In genomic region chr1:162477246-162478209, GRCm38 (mm10) we compare ENCODE assay signal across 8 mouse cellular contexts. TPM values are rescaled to one million over a fixed set of nuclear protein-coding genes. Genes with fewer than 3 reads are reported as not detected.
DNase-seq lines count a peak whose midpoint lies in the region; ATAC-seq and TF ChIP-seq lines count a peak whose summit lies in the region.

TSS of gene Dnm3 (minus strand) at chr1:162478034.

- in situ Hi-C loops in CH12.LX (cut with MboI; ENCODE audit: low pct_ligation_motif_present, low pct_unique_long_range_greater_than_20kb, low sequenced_read_pairs) = no loop called here

- no peaks in the 10 kb centered on the region for H3K9me3 ChIP-seq in CH12.LX (replicated peaks; ENCODE audit: low read length)
- H3K9me3 ChIP-seq in forebrain, embryonic 13.5 days (replicated peaks) = no peaks in the 10 kb centered on the region
- no peaks in the 10 kb centered on the region for H3K9me3 ChIP-seq in heart, postnatal 0 days (replicated peaks; ENCODE audit: control insufficient read depth, low read length)
- H3K9me3 ChIP-seq in liver, embryonic 14.5 days (ENCODE audit: control insufficient read depth, low read length) = no peaks in the 10 kb centered on the region
- H3K9me3 ChIP-seq in neural tube, embryonic 12.5 days = no peaks in the 10 kb centered on the region

- H3K4me1 ChIP-seq in CH12.LX (ENCODE audit: control insufficient read depth in 1 of 2, insufficient read depth in 2 of 2) = no peaks in the 10 kb centered on the region
- H3K4me1 ChIP-seq in forebrain, embryonic 13.5 days = peaks cover 14% of the 10 kb centered on the region; the same call in 1 of the 2 replicates
- H3K4me1 ChIP-seq in heart, postnatal 0 days (ENCODE audit: control insufficient read depth, insufficient read depth) = no peaks in the 10 kb centered on the region; the same call in 1 of the 2 replicates
- peaks cover 0 to 3% of the 10 kb centered on the region in 2 experiments; a peak in 1 of 4 replicates for H3K4me1 ChIP-seq in liver, embryonic 14.5 days (replicated peaks; ENCODE audit: control insufficient read depth in 2 of 2, insufficient read depth in 2 of 2, low read length in 1 of 2)
- H3K4me1 ChIP-seq in neural tube, embryonic 12.5 days = no peaks in the 10 kb centered on the region

- no peak for TF ChIP-seq POLR2A in CH12.LX (IDR thresholded peaks at IDR 0.05; ENCODE audit: low read depth, low read length)

- no peak for TF ChIP-seq RAD21 in CH12.LX (IDR thresholded peaks at IDR 0.05; ENCODE audit: low read depth, low read length)

- peak within 1 kb of the TSS in 1 of 3 experiments; percentile 56 for H3K4me3 ChIP-seq in CH12.LX (replicated peaks in 1 of 3; ENCODE audit: low read depth in 2 of 3, low read length in 2 of 3, poor library complexity in 1 of 3)
- peak within 1 kb of the TSS; percentile 77 for H3K4me3 ChIP-seq in forebrain, embryonic 13.5 days
- peak within 1 kb of the TSS; percentile 59 for H3K4me3 ChIP-seq in heart, postnatal 0 days (ENCODE audit: low read depth, low read length)
- H3K4me3 ChIP-seq in liver, embryonic 14.5 days (ENCODE audit: insufficient read depth in 1 of 2, low read depth in 2 of 2, low read length in 2 of 2) = peak within 1 kb of the TSS; percentile 29 to 42
- H3K4me3 ChIP-seq in neural tube, embryonic 12.5 days = peak within 1 kb of the TSS; percentile 72

- H3K79me2 ChIP-seq in CH12.LX (replicated peaks; ENCODE audit: control insufficient read depth, extremely low read depth, insufficient read depth, poor library complexity, severe bottlenecking) = no peaks in the 10 kb centered on the region

- no peak for TF ChIP-seq CTCF in CH12.LX (conservative IDR thresholded peaks at IDR 0.05 in 1 of 2, IDR thresholded peaks at IDR 0.05 in 1 of 2; ENCODE audit: low read depth in 2 of 2, low read length in 2 of 2)
- peak; percentile 37 for TF ChIP-seq CTCF in heart, postnatal 0 days (IDR thresholded peaks at IDR 0.05; ENCODE audit: low read depth)
- peak; percentile 44 for TF ChIP-seq CTCF in liver, embryonic 14.5 days (IDR thresholded peaks at IDR 0.05; ENCODE audit: low read depth)

- WGBS in forebrain, embryonic 13.5 days = under 1% methylated on average over 53 of the region's 56 CpGs
- WGBS in heart, postnatal 0 days = under 1% methylated on average over 54 of the region's 56 CpGs
- WGBS in liver, embryonic 14.5 days (ENCODE audit: insufficient replicate concordance) = 1% methylated on average over 56 of the region's 56 CpGs
- WGBS in neural tube, embryonic 12.5 days = under 1% methylated on average over 56 of the region's 56 CpGs

- no peak within 1 kb of the TSS for H3K27ac ChIP-seq in CH12.LX (ENCODE audit: insufficient read depth, low read depth)
- H3K27ac ChIP-seq in forebrain, embryonic 13.5 days = peak within 1 kb of the TSS; percentile 48; the same call in 1 of the 2 replicates
- H3K27ac ChIP-seq in heart, postnatal 0 days (ENCODE audit: low read depth) = no peak within 1 kb of the TSS
- H3K27ac ChIP-seq in liver, embryonic 14.5 days = no peak within 1 kb of the TSS
- H3K27ac ChIP-seq in neural tube, embryonic 12.5 days = peak within 1 kb of the TSS; percentile 46; the same call in 1 of the 2 replicates

- dilution Hi-C loops in CH12.LX (cut with MboI; ENCODE audit: extremely low pct_ligation_motif_present, extremely low pct_unique_long_range_greater_than_20kb, low sequenced_read_pairs) = no loop called here

- no peak for TF ChIP-seq EP300 in CH12.LX (IDR thresholded peaks at IDR 0.05; ENCODE audit: low read length)
- TF ChIP-seq EP300 in heart, postnatal 0 days (IDR thresholded peaks at IDR 0.05; ENCODE audit: low read depth) = no peak
- no peak for TF ChIP-seq EP300 in liver, embryonic 14.5 days (IDR thresholded peaks at IDR 0.05; ENCODE audit: low read depth)

- H3K27me3 ChIP-seq in CH12.LX (replicated peaks) = no peaks in the 10 kb centered on the region
- H3K27me3 ChIP-seq in forebrain, embryonic 13.5 days = 0 out of 2 replicates have a peak, but pooled peaks cover 9% of the 10 kb centered on the region
- peaks cover 22% of the 10 kb centered on the region for H3K27me3 ChIP-seq in heart, postnatal 0 days (ENCODE audit: control insufficient read depth, insufficient read depth, low read length)
- peaks cover 19% of the 10 kb centered on the region for H3K27me3 ChIP-seq in liver, embryonic 14.5 days (ENCODE audit: control insufficient read depth, insufficient read depth, low read length)
- peaks cover 4% of the 10 kb centered on the region; the same call in 1 of the 2 replicates for H3K27me3 ChIP-seq in neural tube, embryonic 12.5 days (replicated peaks)

- no peak within 1 kb of the TSS for H3K9ac ChIP-seq in CH12.LX (ENCODE audit: insufficient read depth, low read depth)
- H3K9ac ChIP-seq in forebrain, embryonic 13.5 days = peak within 1 kb of the TSS; percentile 77
- peak within 1 kb of the TSS; percentile 44 for H3K9ac ChIP-seq in heart, postnatal 0 days (replicated peaks; ENCODE audit: low read depth, low read length)
- H3K9ac ChIP-seq in liver, embryonic 14.5 days (replicated peaks) = no peak within 1 kb of the TSS
- H3K9ac ChIP-seq in neural tube, embryonic 12.5 days = peak within 1 kb of the TSS; percentile 75

- peak within 1 kb of the TSS; percentile 83 for H3K4me2 ChIP-seq in CH12.LX (ENCODE audit: insufficient read depth, low read depth, poor library complexity, severe bottlenecking)
- peak within 1 kb of the TSS; percentile 93 for H3K4me2 ChIP-seq in forebrain, embryonic 13.5 days
- peak within 1 kb of the TSS; percentile 96 for H3K4me2 ChIP-seq in heart, postnatal 0 days (ENCODE audit: low read depth, low read length)
- peak within 1 kb of the TSS; percentile 59 for H3K4me2 ChIP-seq in liver, embryonic 14.5 days (ENCODE audit: low read depth)
- peak within 1 kb of the TSS; percentile 80 for H3K4me2 ChIP-seq in neural tube, embryonic 12.5 days (replicated peaks)

- no peak for DNase-seq in CH12.LX (ENCODE audit: extremely low read depth)
- peak; percentile 89 for DNase-seq in heart, postnatal 0 days (ENCODE audit: low spot score)
- DNase-seq in kidney, postnatal 36 days = peak; percentile 97
- DNase-seq in liver, embryonic 14.5 days (ENCODE audit: low read depth in 3 of 3, low spot score in 3 of 3) = peak; percentile 28 to 40 (median 37)
- peak; percentile 93 for DNase-seq in testis, postnatal 10 days (ENCODE audit: low spot score)

- ATAC-seq in cerebellum, adult (ENCODE audit: insufficient number of reproducible peaks, low FRiP score, low TSS enrichment) = peak; percentile 93
- ATAC-seq in forebrain, embryonic 13.5 days = peak; percentile 99
- peak; percentile 99 for ATAC-seq in heart, postnatal 0 days (ENCODE audit: insufficient read depth, low read depth)
- ATAC-seq in liver, embryonic 14.5 days (ENCODE audit: insufficient read depth) = peak; percentile 85
- peak; percentile 98 for ATAC-seq in neural tube, embryonic 12.5 days (ENCODE audit: low FRiP score, low read depth)

- no peaks in the 10 kb centered on the region for H3K36me3 ChIP-seq in CH12.LX (replicated peaks in 1 of 2; ENCODE audit: control insufficient read depth in 1 of 2, insufficient read depth in 1 of 2, low read length in 1 of 2)
- no peaks in the 10 kb centered on the region for H3K36me3 ChIP-seq in forebrain, embryonic 13.5 days (ENCODE audit: poor library complexity, severe bottlenecking)
- H3K36me3 ChIP-seq in heart, postnatal 0 days (replicated peaks; ENCODE audit: control insufficient read depth, insufficient read depth, low read length) = no peaks in the 10 kb centered on the region
- H3K36me3 ChIP-seq in liver, embryonic 14.5 days (replicated peaks; ENCODE audit: control insufficient read depth, insufficient read depth, low read depth) = no peaks in the 10 kb centered on the region
- H3K36me3 ChIP-seq in neural tube, embryonic 12.5 days = no peaks in the 10 kb centered on the region

TF ChIP-seq in CH12.LX, 34 proteins besides CTCF, POLR2A, EP300 and RAD21:
- TF ChIP-seq MAZ (IDR thresholded peaks at IDR 0.05; ENCODE audit: low read depth, low read length) (no peak), JUND (conservative IDR thresholded peaks at IDR 0.05; ENCODE audit: low read depth, low read length) (no peak), TCF12 (IDR thresholded peaks at IDR 0.05; ENCODE audit: low read depth, low read length) (no peak), MXI1 (IDR thresholded peaks at IDR 0.05; ENCODE audit: low read depth, low read length) (no peak), NRF1 (IDR thresholded peaks at IDR 0.05; ENCODE audit: low read depth, low read length) (peak; percentile 91), IRF4 (IDR thresholded peaks at IDR 0.05; ENCODE audit: low read depth, low read length) (no peak)

RNA-seq across cellular contexts. Expression of gene Dnm3, which starts in this region (rescaled TPM):
- total RNA-seq in CH12.LX (2012; rRNA removed) (5.1 and 6.9 TPM in 2 replicates), CH12.LX (2014; rRNA removed) (3.6 and 4.0 TPM in 2 replicates)
- polyA plus RNA-seq in CH12.LX (2012; ENCODE audit: insufficient read length, low read depth) = 9.5 and 10.3 TPM in 2 replicates
- 15.1 and 16.7 TPM in 2 replicates for polyA plus RNA-seq in forebrain, embryonic 13.5 days (2015; fragmentation: Nextera tagmentation; extraction: Ambion mirVana)
- 2.4 and 3.0 TPM in 2 replicates for total RNA-seq in heart, postnatal 0 days (2014; rRNA removed; ENCODE audit: low replicate concordance)
- 1.9 and 2.3 TPM in 2 replicates for polyA plus RNA-seq in heart, postnatal 0 days (2015; fragmentation: Nextera tagmentation; extraction: Ambion mirVana)
- polyA plus RNA-seq in liver, embryonic 14.5 days (2012; rRNA removed) = 0.61 and 0.65 TPM in 2 replicates
- 0.90 and 0.96 TPM in 2 replicates for polyA plus RNA-seq in liver, embryonic 14.5 days (2014; fragmentation: Nextera tagmentation; extraction: Ambion mirVana)
- 27.4 and 27.8 TPM in 2 replicates for polyA plus RNA-seq in neural tube, embryonic 12.5 days (2016; fragmentation: Nextera tagmentation; extraction: Ambion mirVana)

Comparison
In these comparisons a context has a peak if more than half of its experiments do, and no peak if none do; other contexts are left out.
1. Peak in DNase-seq, ATAC-seq, H3K4me3 ChIP-seq and H3K4me2 ChIP-seq in liver, embryonic 14.5 days; RNA of the gene not detected or under 1 TPM.
2. H3K27ac ChIP-seq: peak in forebrain, embryonic 13.5 days (single experiment) and neural tube, embryonic 12.5 days (single experiment); none in CH12.LX (single experiment), heart, postnatal 0 days (single experiment) and liver, embryonic 14.5 days (single experiment).
3. H3K9ac ChIP-seq: peak in forebrain, embryonic 13.5 days (single experiment), heart, postnatal 0 days (single experiment) and neural tube, embryonic 12.5 days (single experiment); none in CH12.LX (single experiment) and liver, embryonic 14.5 days (single experiment).
4. CTCF ChIP-seq: peak in heart, postnatal 0 days (single experiment) and liver, embryonic 14.5 days (single experiment); none in CH12.LX (0 of 2).
5. Peak in every context shown above with its lines, with median percentiles within 50 percentile points of each other: H3K4me2 ChIP-seq and ATAC-seq.